Mouse (Mus musculus) urinary bladder, postnatal 25 days (tissue): ENCODE measurements around the gene 4933427D14Rik.
A peak's percentile ranks its signal among the peaks of the same experiment; 100 is the strongest.
"Not testable (repeated sequence)": the region's sequence is repeated elsewhere in the genome, so short reads cannot be mapped to it uniquely, and the experiment has no call there.

Experiments used
- DNase-seq: peaks from one replicate; pipeline ENCODE4 v3.0.0; 2022; ENCODE audit warnings: low spot score

The 4933427D14Rik gene

GRCm38 (mm10) chr11:72203440-72203839 is 3.8 kb downstream of the 4933427D14Rik start:
- DNase-seq: no peak

DNA sequence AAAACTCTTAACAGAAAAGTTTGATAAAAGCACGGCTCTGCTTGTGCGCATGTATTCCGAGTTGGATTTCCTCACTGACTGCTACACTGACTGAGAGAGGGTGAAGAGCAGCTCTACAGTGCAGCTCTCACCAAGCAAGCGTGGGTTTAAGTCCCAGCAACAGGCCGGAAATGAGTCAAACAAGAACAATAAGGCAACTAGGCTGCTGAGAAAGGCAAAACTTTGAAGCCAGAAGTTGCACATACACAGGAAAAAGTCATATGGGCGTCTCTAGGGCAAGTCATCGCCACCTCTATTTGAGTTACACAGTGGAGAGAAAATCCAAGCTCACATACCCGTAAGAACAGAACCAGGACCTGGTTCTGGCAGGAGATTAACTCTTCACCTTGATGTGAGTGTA is 10.8 kb downstream of the 4933427D14Rik start:
- DNase-seq: no peak

GRCm38 (mm10) chr11:72194259-72194658 is 13.0 kb downstream of the 4933427D14Rik start:
- no peak for DNase-seq

DNA sequence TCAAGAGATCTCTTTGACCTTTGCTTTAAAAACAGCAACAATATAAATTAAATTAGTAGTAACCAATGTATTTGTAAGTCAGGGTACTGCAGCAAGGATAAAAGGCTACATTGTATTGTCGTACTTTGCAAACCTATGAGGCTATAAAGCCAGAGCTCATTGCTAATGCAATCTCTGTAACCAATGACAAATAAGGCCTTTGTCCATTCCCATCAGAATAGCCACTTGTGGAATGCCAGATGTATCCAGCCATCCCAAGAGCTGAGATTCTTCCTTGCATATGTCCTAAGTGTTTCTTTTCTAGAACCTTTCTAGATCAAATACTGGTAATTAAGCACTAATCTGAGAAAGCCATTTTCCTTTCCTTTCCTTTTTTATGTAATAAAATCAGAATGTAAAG is 16.4 kb downstream of the 4933427D14Rik start:
- no peak for DNase-seq

DNA sequence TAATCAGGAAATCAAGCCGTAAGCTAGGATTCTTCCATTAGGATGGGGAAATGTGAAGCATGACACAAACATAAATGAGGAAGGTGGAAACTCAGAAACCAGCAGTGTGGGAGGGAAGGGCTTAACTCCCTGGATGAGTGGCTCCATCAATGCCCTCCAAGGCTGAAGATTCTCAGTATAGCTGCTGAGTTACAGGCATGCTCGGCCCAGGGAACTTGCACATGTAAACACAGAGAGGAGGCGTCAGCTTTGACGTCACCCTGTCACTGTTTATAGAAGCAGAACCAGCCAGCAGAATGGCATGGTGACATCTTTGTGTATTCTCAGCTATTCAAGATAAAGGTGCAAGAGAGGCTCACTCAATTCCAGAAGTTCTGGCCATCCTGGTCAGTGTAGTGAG is 23.0 kb downstream of the 4933427D14Rik start:
- no peak for DNase-seq

- DNase-seq: no peak
Measured at GRCm38 (mm10) chr11:72181136-72181535, 26.1 kb downstream of the 4933427D14Rik start.

GRCm38 (mm10) chr11:72180556-72180955 is 26.7 kb downstream of the 4933427D14Rik start:
- no peak for DNase-seq

GRCm38 (mm10) chr11:72176553-72176952 is 30.7 kb downstream of the 4933427D14Rik start:
- DNase-seq: no peak

- no peak for DNase-seq
Measured at GRCm38 (mm10) chr11:72175966-72176365, 31.3 kb downstream of the 4933427D14Rik start.

DNA sequence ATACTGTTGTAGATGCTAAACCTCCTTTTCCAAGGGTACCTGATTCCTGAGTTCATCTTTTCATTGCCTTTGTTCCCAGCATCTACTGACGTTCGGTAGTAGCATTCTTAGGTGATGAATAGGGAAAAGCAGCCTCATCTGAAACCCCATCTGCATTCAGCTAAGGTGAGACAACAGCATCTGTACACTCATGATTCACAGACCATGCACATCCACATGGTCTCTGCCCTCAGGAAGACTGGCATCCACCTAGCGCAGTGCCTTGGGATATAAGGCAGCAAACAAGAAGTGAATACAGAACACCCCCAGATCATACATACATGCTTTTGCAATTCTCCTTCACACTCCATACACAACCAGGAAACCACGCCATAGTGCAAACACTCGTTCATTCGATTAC is 32.5 kb downstream of the 4933427D14Rik start:
- no peak for DNase-seq

- DNase-seq: no peak
Measured at GRCm38 (mm10) chr11:72173506-72173905, 33.8 kb downstream of the 4933427D14Rik start.

- DNase-seq: not testable (repeated sequence)
Measured at GRCm38 (mm10) chr11:72171906-72172305, 35.4 kb downstream of the 4933427D14Rik start.

DNA sequence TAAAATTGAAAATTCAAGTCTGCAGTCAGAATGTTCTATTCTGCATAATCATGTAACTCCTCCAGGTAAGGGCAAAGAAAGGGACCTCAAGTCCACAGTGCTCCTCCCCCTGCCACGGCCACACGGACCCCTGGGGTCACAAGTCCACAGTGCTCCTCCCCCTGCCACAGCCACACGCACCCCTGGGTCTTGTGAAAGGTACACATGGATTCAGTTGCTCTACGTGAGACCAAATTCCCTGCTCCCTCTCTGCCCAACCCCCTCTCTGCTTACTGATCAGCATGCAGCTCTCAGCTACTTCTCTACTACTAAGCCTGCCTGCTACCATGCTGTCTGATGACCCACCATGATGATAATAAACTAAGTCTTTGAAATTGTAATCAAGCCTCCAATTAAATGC is 37.4 kb downstream of the 4933427D14Rik start:
- DNase-seq: no peak

GRCm38 (mm10) chr11:72163198-72163597 is 44.1 kb downstream of the 4933427D14Rik start:
- no peak for DNase-seq

DNA sequence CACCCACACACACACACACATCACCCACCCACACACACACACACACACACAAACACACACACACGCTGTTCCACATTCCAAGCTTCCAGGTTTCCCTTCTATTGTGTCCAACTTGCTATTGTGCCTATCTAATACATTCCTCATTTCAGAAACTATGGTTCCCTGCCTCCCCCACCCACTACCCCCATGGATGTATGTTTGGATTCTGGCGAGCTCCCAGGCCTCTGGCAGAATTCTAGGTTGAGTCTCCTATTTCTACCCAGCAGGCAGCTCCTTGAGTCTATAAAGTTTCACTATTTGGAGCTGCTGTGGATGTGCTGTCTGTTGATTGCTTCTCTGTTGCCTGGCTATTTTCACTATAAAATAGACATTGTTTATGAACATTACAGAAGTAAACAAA is 50.6 kb downstream of the 4933427D14Rik start:
- no peak for DNase-seq

DNA sequence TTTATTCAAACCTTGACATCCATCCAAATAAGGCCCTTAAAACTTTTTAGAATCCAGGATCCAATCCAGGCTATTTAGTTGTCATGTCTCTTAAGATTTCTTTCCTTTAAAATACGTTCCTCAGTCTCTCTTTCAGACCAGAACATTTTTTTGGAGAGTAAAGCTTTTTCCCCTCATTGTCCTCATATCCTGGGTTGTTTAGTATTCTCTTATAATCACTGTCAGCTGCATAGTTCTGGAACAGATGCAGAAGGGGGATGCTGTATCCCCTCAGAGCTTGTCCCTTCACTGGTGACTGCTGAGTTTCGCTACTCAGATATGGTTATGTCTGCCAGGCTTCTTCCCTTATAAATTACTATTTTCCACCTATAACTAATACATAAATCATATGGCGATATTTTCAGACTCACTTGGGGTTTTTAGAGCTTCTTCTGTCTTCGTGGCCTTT is 51.3 kb downstream of the 4933427D14Rik start:
- no peak for DNase-seq

DNA sequence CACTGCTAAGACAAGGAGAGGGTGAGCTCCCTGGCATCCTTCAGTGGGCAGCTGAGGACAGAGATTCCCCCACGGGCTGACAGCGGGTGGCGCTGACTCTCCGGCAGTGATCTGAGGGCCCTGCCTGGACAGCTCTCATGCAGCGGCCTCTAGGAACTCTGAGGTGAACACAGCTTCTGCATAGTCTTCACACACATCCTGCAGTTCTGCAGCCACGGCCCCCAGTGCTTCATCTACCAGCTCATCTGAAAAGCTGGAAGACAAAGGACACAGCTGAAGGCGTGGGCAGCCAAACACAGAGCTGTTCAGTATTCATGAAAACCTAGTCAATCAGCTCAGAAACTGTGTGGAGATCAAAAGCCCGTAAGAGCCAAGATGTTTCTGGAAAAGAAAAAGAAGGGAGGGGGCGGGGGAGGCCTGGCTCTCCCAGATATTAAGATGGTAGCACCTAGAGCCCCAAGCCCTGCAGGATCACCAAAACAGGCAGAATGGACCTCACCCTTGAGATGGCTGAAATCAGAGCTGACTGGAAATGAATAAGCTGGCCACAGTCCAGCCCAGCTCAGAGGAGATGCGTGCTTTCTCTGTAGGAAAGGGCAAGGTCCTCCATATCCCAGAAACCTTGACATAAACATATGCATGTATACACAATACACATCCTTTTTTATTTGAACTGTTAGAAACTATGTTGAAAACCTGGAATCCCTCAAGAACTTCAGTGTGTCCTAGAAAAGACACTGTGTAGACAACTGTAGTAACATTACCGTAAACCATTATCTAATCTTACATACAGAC is 51.9 kb downstream of the 4933427D14Rik start:
- no peak for DNase-seq

DNA sequence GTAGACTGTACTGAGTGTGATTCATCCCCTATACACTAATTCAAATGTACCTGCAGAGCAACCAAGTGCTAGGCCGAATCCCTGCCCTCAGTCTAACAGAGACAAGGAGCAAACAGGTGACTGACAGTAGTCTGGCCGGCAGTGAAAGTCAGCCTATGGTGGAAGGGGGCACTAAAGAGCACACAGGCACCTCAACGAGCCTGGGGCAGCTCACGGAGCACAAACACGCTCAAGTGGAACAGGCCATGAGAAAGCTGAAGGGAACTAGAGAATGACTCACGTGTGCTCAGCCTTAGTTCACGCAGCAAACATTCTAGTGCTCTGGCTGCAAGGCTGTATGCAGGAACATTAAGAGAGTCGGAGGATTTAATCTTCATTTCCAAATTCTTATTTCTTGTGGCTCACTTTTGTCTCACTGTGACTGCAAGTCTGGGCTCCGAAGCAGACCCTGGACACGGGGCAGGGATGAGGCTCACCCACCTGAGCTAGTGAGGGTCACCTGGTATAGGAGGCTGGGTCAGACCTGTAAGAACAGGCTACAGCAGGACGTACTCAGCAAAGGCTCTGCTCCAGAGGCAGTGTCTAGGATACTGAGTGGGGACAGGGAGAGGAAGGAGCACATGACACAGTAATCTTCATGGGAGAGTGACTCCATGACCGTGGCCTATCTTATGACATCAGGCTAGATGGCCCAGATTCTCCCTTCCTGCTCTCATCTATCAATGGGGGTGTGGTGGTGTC is 54.0 kb downstream of the 4933427D14Rik start:
- no peak for DNase-seq

DNA sequence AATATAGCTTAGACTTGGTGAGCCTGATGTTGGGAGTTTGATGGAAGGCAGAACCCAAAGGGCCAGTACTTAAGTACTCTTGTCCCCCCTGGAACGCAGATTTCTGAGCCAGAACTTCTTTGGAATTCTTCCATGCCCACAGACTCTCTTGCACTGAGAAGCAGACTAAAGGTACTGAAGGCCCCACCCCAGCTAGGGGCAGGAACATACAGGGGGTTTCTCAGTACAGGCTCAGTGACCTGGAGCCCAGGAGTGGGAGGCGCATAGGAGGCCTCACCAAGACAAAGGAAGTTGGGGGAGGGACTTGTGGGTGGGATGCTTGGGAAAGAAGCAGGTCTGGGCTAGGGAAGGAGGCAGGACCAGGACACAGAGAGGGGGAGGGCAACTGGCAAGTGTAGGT is 56.1 kb downstream of the 4933427D14Rik start:
- DNase-seq: no peak

DNA sequence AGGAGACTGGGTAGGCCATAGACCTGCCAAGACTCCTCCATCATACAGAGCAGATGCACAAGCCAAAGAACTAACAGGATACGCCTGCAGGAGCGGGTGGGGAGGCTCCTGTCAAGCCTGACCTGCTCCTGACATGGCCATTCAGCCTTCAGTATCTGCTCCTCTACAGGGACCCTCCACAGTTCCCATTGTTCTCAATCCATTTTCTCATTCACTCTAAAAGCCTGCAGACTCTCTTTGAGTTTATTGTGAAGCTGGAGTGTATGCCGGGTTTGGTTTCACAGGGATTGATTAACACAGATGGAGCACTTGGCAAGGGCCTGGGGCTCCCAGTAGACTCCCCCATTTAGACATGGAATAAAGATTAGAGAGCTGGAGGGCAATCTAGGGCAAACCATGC is 59.3 kb downstream of the 4933427D14Rik start:
- no peak for DNase-seq

GRCm38 (mm10) chr11:72145877-72146248 is 61.4 kb downstream of the 4933427D14Rik start:
- no peak for DNase-seq

DNA sequence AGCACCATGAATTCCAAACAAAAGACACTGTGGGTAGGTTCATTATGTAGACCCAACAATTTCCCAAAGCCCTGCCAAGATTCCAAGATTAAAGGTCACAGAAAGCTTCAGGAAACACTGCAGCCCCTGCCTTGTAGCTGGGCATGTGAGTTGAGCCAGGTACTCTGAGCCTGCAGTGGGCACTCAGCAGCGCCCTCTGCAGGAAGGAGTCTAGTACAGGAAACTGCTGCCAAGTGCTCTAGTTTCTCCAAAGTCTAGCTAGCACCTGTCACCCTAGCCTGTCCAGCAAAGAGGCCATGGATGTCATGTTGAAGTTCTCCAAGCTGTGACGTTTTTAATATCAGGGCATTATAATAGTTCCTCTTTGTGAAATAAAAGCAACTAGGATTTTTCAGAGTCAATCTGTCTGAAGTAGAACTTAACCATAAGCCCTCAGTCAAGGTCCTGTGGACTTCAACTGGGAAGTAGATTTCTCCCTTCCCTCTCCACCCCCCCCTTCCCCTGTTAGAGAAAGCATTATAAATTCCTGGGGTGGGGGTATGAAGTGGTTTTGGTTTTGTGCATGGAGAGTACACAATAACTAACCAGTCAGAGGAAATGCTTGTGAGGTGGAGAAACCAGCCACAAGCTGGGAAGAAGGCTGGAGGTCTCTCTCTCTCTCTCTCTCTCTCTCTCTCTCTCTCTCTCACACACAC is 61.9 kb downstream of the 4933427D14Rik start:
- DNase-seq: no peak

- peak; percentile 28 for DNase-seq
Measured at GRCm38 (mm10) chr11:72142889-72143288, 64.4 kb downstream of the 4933427D14Rik start.
